Mouse (Mus musculus) hindbrain, embryonic 13.5 days (tissue): ENCODE measurements at regions not wholly inside any gene's neighbourhood (a gene's known extent, or its start where the extent isn't known, plus 50 kb on each side); places are given as distances from the start of the nearest gene placed in this dataset.
A peak's percentile ranks its signal among the peaks of the same experiment; 100 is the strongest.

Experiments used
- ATAC-seq: fragments of 200-750 bp; cut with Nextera tagmentation; 2 replicates; pipeline ENCODE4 v1.8.0; 2017; ENCODE audit warnings: moderate TSS enrichment; ENCODE audit not compliant: low FRiP score
- H3K27ac ChIP-seq: fragments of 300-500 bp; sonication (generic); 2 replicates; pipeline ENCODE4 v1.5.1; 2015; ENCODE audit warnings: inconsistent platforms, mild to moderate bottlenecking, moderate library complexity
- H3K27me3 ChIP-seq: fragments of 300-500 bp; sonication (generic); 2 replicates; pipeline ENCODE4 v1.6.1; 2015; ENCODE audit warnings: mild to moderate bottlenecking, inconsistent platforms
- H3K36me3 ChIP-seq: fragments of 300-500 bp; sonication (generic); 2 replicates; pipeline ENCODE4 v1.6.1; 2015; ENCODE audit warnings: mild to moderate bottlenecking, inconsistent platforms
- H3K4me1 ChIP-seq: fragments of 300-500 bp; sonication (generic); replicated peaks from 2 replicates; pipeline ENCODE4 v1.6.1; 2015; ENCODE audit warnings: inconsistent platforms
- H3K4me2 ChIP-seq: fragments of 300-500 bp; sonication (generic); 2 replicates; pipeline ENCODE4 v1.6.1; 2015; ENCODE audit warnings: inconsistent platforms, mild to moderate bottlenecking, moderate library complexity
- H3K4me3 ChIP-seq: fragments of 300-500 bp; sonication (generic); 2 replicates; pipeline ENCODE4 v1.5.1; 2015; ENCODE audit warnings: mild to moderate bottlenecking, inconsistent platforms
- H3K9ac ChIP-seq: fragments of 300-500 bp; sonication (generic); 2 replicates; pipeline ENCODE4 v1.6.1; 2015; ENCODE audit warnings: mild to moderate bottlenecking, inconsistent platforms
- H3K9me3 ChIP-seq: fragments of 300-500 bp; sonication (generic); 2 replicates; pipeline ENCODE4 v1.6.1; 2016; ENCODE audit warnings: inconsistent platforms
- WGBS: fragments of 180-500 bp; shearing (Covaris S2); methylation state at CpG from one replicate; pipeline ENCODE4 v1.1.7; 2015; 5-methylcytosine and 5-hydroxymethylcytosine counted together

DNA sequence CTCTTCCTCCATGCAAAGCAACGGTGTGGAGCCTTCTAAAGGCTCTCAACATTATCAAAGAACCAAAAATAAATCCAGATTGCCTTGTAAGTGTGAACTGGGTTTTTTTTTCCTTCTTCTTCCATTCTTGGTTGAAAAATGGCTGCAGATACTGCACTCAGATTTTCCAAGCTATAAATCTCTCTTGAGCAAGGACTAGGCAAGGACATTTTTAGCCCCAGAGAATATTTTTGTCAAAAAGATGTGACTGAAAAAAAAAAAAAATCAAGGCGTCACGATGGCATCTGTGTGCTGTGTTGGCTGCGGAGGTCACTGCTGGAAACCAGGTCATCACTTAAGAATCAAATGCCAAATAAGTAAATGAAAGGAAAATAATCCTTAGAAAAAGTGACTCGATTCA lies 386.9 kb downstream of the Wdr11 start:
- ATAC-seq = no peak
- H3K4me2 ChIP-seq = no peak overlapping the region

DNA sequence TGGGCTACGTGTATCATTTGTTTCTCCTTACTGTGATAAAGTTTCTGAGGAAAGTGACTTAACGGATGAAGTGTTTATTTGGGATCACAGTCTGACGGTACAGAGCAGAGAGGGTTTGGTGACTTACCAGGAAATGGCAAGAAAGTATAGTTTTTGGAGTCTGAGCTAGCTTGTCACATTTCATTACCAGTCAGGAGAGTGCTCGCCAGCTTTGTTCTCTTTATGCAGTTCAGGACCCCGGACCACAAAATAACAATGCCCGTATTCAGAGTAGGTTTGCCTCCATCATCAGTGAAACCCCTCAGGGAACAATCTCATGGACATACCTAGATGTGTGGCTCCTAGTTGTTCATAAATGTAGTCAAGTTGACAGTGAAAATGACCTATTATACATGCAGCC lies 387.7 kb downstream of the Wdr11 start:
- Histone ChIP-seq H3K36me3 (no peaks in the 10 kb centered on the region), H3K9me3 (no peaks in the 10 kb centered on the region), H3K4me3 (no peak overlapping the region), H3K4me1 (peaks cover 9% of the 10 kb centered on the region), H3K4me2 (no peak overlapping the region), H3K9ac (no peak overlapping the region), H3K27me3 (peaks cover 7% of the 10 kb centered on the region; the same call in 1 of the 2 replicates), H3K27ac (no peak overlapping the region)
- no peak for ATAC-seq
- WGBS = 69% methylated on average over 6 of the region's 6 CpGs

More for the DNA sequence above, 386.9 kb downstream of the Wdr11 start:
- no peak overlapping the region for H3K9ac ChIP-seq
- H3K36me3 ChIP-seq = no peaks in the 10 kb centered on the region
- no peak overlapping the region for H3K4me3 ChIP-seq
- no peaks in the 10 kb centered on the region for H3K9me3 ChIP-seq
- H3K27ac ChIP-seq = no peak overlapping the region
- WGBS = 89% methylated on average over 5 of the region's 5 CpGs
- H3K4me1 ChIP-seq = peaks cover 9% of the 10 kb centered on the region
- peaks cover 3% of the 10 kb centered on the region; the same call in 1 of the 2 replicates for H3K27me3 ChIP-seq

DNA sequence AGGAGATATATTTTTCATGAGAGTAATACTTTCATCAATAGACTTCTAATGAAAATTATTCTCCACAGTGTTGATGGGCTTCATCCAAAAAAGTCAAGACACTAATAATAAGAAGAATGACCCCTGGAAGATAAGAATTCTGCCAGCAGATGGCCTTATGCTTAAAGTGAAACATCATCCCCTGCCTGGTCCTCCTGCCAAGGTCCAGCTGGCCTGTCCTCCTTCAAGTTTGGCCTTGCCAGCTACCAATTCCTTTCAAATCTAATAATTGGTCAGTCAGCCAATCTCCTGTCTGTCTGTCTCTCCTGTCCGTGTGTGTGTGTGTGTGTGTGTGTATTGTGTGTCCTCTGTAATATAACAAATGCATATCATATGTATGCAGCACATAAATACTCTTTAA lies 388.8 kb downstream of the Wdr11 start:
- no peak overlapping the region for H3K4me2 ChIP-seq
- WGBS = 70% methylated on average over 1 of the region's 1 CpGs
- no peak overlapping the region for H3K9ac ChIP-seq
- H3K36me3 ChIP-seq = no peaks in the 10 kb centered on the region
- ATAC-seq = no peak
- no peak overlapping the region for H3K27ac ChIP-seq
- H3K9me3 ChIP-seq = no peaks in the 10 kb centered on the region
- H3K27me3 ChIP-seq = peaks cover 4% of the 10 kb centered on the region; the same call in 1 of the 2 replicates
- no peak overlapping the region for H3K4me3 ChIP-seq
- peaks cover 9% of the 10 kb centered on the region for H3K4me1 ChIP-seq

DNA sequence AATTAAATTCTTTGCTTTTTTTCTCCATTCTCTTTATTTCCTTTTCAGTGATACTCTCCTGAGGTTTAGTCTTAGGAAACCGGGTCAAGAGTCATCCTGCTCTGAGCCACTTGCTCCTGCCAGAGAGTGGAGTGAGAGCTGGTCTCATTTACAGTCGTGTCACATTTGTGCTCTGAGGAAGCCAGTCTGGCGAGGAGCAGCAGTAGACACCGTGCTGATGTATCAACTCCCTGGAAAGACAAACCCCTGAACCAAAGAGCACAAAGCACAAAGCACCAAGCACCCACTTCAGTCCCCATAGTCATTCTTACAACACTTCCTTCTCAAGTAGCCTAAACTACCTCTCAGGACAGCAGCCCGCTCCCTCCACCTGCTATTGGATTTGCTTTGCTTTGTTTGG lies 390.7 kb downstream of the Wdr11 start:
- 48% methylated on average over 5 of the region's 5 CpGs for WGBS
- no peak overlapping the region for H3K9ac ChIP-seq
- no peak overlapping the region for H3K4me2 ChIP-seq
- H3K4me3 ChIP-seq = no peak overlapping the region
- peaks cover 8% of the 10 kb centered on the region; the same call in 1 of the 2 replicates for H3K27me3 ChIP-seq
- ATAC-seq = no peak
- no peaks in the 10 kb centered on the region for H3K9me3 ChIP-seq
- H3K36me3 ChIP-seq = no peaks in the 10 kb centered on the region
- H3K27ac ChIP-seq = no peak overlapping the region; the same call in 1 of the 2 replicates
- H3K4me1 ChIP-seq = peaks cover 15% of the 10 kb centered on the region

GRCm38 (mm10) chr7:129983601-129984120 lies 392.0 kb downstream of the Wdr11 start:
- Histone ChIP-seq H3K4me1 (peaks cover 15% of the 10 kb centered on the region), H3K4me3 (no peak overlapping the region), H3K27me3 (peaks cover 8% of the 10 kb centered on the region; the same call in 1 of the 2 replicates), H3K9ac (no peak overlapping the region), H3K9me3 (no peaks in the 10 kb centered on the region), H3K27ac (no peak overlapping the region), H3K4me2 (no peak overlapping the region), H3K36me3 (no peaks in the 10 kb centered on the region)
- ATAC-seq = no peak
- 92% methylated on average over 6 of the region's 6 CpGs for WGBS

- no peaks in the 10 kb centered on the region for H3K9me3 ChIP-seq
- peaks cover 15% of the 10 kb centered on the region for H3K4me1 ChIP-seq
- H3K27ac ChIP-seq = no peak overlapping the region
- WGBS = 84% methylated on average over 9 of the region's 9 CpGs
- no peak overlapping the region for H3K9ac ChIP-seq
- no peak overlapping the region for H3K4me3 ChIP-seq
- H3K27me3 ChIP-seq = peaks cover 8% of the 10 kb centered on the region; the same call in 1 of the 2 replicates
- no peak overlapping the region for H3K4me2 ChIP-seq
- H3K36me3 ChIP-seq = no peaks in the 10 kb centered on the region
- no peak for ATAC-seq
These were observed 392.7 kb downstream of the Wdr11 start for GRCm38 (mm10) chr7:129984367-129984766.

DNA sequence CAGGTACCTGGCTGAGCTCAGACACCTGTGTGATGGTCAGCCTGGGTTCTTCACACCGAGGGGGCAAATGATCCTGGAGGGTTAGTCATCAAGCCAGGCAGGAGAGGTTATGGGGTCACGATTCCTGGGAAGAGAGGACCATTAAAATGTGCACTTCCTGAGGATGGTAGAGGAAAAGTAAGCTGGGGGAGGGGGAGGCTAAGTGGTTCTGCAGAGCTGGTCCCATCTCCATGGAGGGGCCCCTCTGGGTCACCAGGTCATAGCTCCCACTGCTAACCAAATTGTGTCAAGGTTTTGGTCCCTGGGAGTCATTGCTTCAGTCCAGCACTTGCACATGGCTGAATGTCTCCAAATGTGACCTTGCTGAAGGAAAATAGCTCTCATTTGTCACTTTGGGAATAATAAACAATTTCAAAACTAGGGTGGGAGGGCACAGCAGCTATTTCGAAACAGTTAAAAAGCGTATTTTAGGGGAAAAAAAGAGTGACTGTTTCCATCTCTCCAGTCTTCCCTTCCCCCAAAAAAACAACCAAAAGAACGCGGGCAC lies 395.5 kb downstream of the Wdr11 start:
- no peaks in the 10 kb centered on the region for H3K36me3 ChIP-seq
- H3K27me3 ChIP-seq = peaks cover 13% of the 10 kb centered on the region; the same call in 1 of the 2 replicates
- no peak overlapping the region for H3K4me3 ChIP-seq
- WGBS = 71% methylated on average over 6 of the region's 6 CpGs
- no peak for ATAC-seq
- H3K27ac ChIP-seq = no peak overlapping the region
- no peaks in the 10 kb centered on the region for H3K9me3 ChIP-seq
- H3K9ac ChIP-seq = no peak overlapping the region
- H3K4me1 ChIP-seq = peaks cover 12% of the 10 kb centered on the region
- no peak overlapping the region for H3K4me2 ChIP-seq

DNA sequence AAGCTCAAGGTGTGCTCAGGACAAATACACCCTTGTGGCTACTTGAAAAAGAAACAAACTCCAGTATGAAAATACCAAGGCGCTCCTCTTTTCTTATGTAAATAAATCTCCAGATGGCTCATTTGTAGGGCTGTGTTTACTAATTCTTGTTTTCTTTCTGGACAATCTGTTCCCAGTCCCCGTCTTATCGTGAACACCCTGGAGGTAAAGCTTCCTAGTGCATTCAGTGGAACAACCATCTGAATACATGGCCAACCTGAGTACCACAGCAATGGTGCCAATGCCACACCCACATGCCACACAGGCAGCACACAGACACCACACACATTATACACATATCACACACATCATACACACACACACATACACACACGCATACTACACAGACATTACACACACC lies 396.1 kb downstream of the Wdr11 start:
- Histone ChIP-seq H3K4me3 (no peak overlapping the region), H3K27me3 (peaks cover 13% of the 10 kb centered on the region; the same call in 1 of the 2 replicates), H3K9me3 (no peaks in the 10 kb centered on the region), H3K4me2 (no peak overlapping the region), H3K36me3 (no peaks in the 10 kb centered on the region), H3K4me1 (peaks cover 6% of the 10 kb centered on the region), H3K9ac (no peak overlapping the region), H3K27ac (no peak overlapping the region)
- 43% methylated on average over 4 of the region's 4 CpGs for WGBS
- ATAC-seq = no peak

DNA sequence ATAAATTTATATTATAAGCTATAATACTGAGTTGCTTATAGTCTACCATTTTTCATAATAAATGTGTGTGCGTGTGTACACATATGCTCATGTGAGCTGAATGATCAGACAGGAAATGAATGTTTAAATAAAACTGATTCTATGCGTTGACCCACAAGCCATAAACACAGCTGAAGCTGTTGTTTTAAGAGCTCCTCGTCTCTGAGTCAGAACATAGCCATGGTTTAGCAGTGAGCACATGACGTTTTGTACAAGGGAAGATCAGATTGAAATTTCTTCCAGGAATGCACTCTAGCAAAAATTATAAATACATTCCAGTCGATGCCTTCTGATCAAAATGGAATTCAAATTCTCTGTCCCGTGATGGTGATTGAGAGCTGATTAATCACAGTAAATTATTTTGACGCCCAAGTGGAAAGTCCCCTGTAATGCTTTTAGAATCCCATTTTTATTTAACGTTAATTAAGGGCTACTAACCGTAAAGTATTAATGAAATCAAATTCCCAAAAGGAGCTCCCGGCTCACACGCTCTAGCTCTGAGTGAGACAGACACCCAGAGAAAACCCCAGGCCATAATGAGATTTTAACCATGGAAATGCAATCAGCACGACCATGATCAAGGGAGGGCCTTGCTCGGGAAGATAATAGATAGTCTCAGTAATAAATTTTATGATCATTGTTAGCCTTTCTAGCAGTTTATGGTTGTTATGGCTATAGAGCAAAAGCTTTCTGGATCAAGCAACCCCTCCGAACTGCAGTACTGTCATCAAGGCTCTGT lies 402.0 kb downstream of the Wdr11 start:
- H3K9me3 ChIP-seq = no peaks in the 10 kb centered on the region
- H3K9ac ChIP-seq = no peak overlapping the region
- peaks cover 15% of the 10 kb centered on the region for H3K4me1 ChIP-seq
- H3K4me3 ChIP-seq = no peak overlapping the region
- H3K27me3 ChIP-seq = 0 out of 2 replicates have a peak, but pooled peaks cover 13% of the 10 kb centered on the region
- no peak overlapping the region for H3K4me2 ChIP-seq
- peak overlapping the region; percentile 36 for H3K27ac ChIP-seq
- peak; percentile 71; the same call in 1 of the 2 replicates for ATAC-seq
- no peaks in the 10 kb centered on the region for H3K36me3 ChIP-seq
- 40% methylated on average over 14 of the region's 14 CpGs for WGBS

DNA sequence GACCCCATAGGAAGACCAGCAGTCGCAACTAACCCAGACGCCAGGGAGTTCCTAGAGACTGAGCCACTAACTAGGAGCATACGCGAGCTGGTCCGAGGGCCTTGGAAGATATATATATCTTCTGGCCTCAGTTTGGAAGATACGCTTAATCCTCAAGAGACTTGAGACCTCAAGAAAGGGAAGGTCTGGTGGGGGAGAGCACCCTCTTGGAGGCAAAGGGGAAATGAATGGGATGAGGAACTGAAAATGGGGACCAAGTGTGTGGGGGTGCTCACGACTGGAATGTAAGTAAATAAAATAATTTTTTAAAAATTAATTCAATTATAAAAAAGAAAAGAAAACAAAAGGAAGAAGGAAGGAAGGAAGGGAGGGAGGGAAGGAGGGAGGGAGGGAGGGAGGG lies 403.9 kb downstream of the Wdr11 start:
- no peak for ATAC-seq
- peaks cover 15% of the 10 kb centered on the region for H3K4me1 ChIP-seq
- H3K9ac ChIP-seq = no peak overlapping the region
- H3K4me2 ChIP-seq = no peak overlapping the region
- no peak overlapping the region for H3K27ac ChIP-seq
- H3K4me3 ChIP-seq = no peak overlapping the region
- H3K36me3 ChIP-seq = no peaks in the 10 kb centered on the region
- WGBS = 95% methylated on average over 7 of the region's 7 CpGs
- no peaks in the 10 kb centered on the region for H3K9me3 ChIP-seq
- H3K27me3 ChIP-seq = 0 out of 2 replicates have a peak, but pooled peaks cover 11% of the 10 kb centered on the region

DNA sequence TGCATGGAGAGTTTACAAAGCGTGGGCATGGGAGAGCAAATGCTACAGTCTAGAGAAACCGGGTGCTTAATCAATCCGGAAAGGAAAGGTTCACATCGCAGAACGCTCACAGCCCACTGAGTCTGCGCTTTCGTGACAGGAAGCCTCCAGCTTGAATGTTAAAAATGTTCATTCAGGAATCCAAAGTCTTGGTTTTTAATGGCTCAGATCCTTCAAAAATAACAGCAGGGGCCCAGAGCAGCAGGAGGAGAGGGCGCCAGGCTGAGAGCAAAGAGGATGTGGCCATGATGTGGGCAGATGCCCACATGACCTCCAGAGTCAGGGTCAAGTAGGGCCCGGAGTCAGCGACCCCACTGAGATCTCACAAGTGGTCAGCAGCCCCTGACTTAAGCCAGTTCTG lies 409.4 kb downstream of the Wdr11 start:
- Histone ChIP-seq H3K9me3 (no peaks in the 10 kb centered on the region), H3K27ac (no peak overlapping the region), H3K4me2 (no peak overlapping the region), H3K4me1 (peaks cover 13% of the 10 kb centered on the region; the same call in 1 of the 2 replicates), H3K36me3 (no peaks in the 10 kb centered on the region), H3K9ac (no peak overlapping the region), H3K4me3 (no peak overlapping the region), H3K27me3 (peaks cover 8% of the 10 kb centered on the region; the same call in 1 of the 2 replicates)
- WGBS = 60% methylated on average over 10 of the region's 10 CpGs
- ATAC-seq = no peak

GRCm38 (mm10) chr7:130002002-130002401 lies 410.3 kb downstream of the Wdr11 start:
- H3K27me3 ChIP-seq = peaks cover 6% of the 10 kb centered on the region; the same call in 1 of the 2 replicates
- no peak overlapping the region for H3K27ac ChIP-seq
- no peak for ATAC-seq
- H3K9me3 ChIP-seq = no peaks in the 10 kb centered on the region
- H3K9ac ChIP-seq = no peak overlapping the region
- H3K4me1 ChIP-seq = peaks cover 13% of the 10 kb centered on the region; the same call in 1 of the 2 replicates
- H3K36me3 ChIP-seq = no peaks in the 10 kb centered on the region
- 62% methylated on average over 12 of the region's 12 CpGs for WGBS
- H3K4me2 ChIP-seq = no peak overlapping the region
- H3K4me3 ChIP-seq = no peak overlapping the region
